Mouse (Mus musculus): ENCODE measurements around the gene Fance. TPM values are rescaled to one million over a fixed set of nuclear protein-coding genes. Genes with fewer than 3 reads are reported as not detected.
"Not testable (repeated sequence)": the region's sequence is repeated elsewhere in the genome, so short reads cannot be mapped to it uniquely, and the experiment has no call there.

The Fance gene
- polyA plus RNA-seq, 1 experiment = 22.3 TPM

DNA sequence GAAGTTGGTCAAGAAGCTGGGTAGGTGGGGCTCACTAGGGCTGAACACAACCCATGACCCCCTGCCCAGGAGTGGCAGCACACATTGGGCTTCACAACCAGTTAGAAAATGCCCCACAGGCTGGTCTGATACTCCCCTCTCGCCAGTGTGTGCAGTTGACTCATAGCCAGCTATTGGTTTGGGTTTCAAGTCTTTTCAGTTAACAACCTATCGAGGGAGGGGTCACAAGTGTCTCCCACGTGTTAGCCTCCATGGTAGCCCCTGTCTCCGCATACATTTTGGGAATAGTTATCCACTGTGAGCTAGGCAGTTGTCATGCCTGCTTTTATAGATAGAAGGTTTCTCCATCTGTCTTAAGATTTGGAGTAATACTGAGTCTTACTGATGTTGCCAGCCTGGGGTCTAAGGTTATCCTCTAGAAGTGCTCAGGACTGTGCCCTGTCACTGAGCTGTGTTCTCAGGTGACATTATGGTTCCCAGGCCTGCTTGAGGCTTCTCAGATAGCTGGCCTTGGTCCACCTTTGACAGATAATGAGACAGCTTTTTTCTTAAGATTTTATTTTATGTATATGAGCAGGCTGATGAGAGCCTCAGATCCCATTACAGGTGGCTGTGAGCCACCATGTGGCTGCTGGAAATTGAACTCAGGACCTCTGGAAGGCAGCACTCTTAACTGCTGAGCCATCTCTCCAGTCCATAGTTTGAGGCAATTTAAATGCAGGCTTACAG is 16.3 kb downstream of the Fance start:
- Histone ChIP-seq H3K4me1 (ENCODE audit: control insufficient read depth, insufficient read depth, low read length) (peaks cover 7% of the 10 kb centered on the region), H3K4me3 (ENCODE audit: insufficient read depth, low read length) (peak overlapping the region; percentile 85), H3K27ac (ENCODE audit: insufficient read depth, low read length) (peak overlapping the region; percentile 83)
- TF ChIP-seq POLR2A (IDR thresholded peaks at IDR 0.05; ENCODE audit: low read depth, low read length) (peak; percentile 45), CTCF (IDR thresholded peaks at IDR 0.05; ENCODE audit: borderline replicate concordance, insufficient read depth, low read length) (no peak)

DNA sequence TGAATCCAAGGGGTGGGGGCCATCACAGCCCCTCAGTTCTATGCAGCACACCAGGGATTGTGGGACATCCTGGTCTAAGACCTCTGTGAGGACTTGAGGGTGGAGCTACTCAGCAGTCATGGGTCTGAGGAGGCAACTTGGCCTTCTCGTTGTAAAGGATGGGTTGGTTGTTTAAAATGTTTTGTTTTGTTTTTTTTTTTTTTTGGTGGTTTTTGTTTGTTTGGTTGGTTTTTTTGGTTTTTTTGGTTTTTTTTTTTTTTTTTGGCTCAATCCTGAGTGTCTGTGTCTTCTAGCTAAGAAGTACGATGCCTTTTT is 16.9 kb downstream of the Fance start:
- peak overlapping the region; percentile 85 for H3K4me3 ChIP-seq (ENCODE audit: insufficient read depth, low read length)
- H3K27ac ChIP-seq (ENCODE audit: insufficient read depth, low read length) = peak overlapping the region; percentile 83
- no peak for TF ChIP-seq CTCF (IDR thresholded peaks at IDR 0.05; ENCODE audit: borderline replicate concordance, insufficient read depth, low read length)
- peak; percentile 45 for TF ChIP-seq POLR2A (IDR thresholded peaks at IDR 0.05; ENCODE audit: low read depth, low read length)
- H3K4me1 ChIP-seq (ENCODE audit: control insufficient read depth, insufficient read depth, low read length) = peaks cover 7% of the 10 kb centered on the region

DNA sequence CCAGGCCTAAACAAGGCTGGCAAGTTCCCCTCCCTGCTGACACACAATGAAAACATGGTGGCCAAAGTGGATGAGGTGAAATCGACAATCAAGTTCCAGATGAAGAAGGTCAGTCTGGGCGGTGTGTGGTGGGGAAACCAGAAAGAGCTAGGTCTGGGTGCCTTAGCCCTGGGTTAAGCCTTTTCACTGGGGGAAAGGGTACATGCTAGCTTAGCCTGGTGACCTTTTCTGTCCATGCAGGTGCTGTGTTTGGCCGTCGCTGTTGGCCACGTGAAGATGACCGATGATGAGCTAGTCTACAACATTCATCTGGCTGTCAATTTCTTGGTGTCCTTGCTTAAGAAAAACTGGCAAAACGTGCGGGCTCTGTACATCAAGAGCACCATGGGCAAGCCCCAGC is 17.3 kb downstream of the Fance start:
- peak overlapping the region; percentile 23 for H3K4me3 ChIP-seq (ENCODE audit: insufficient read depth, low read length)
- TF ChIP-seq POLR2A (IDR thresholded peaks at IDR 0.05; ENCODE audit: low read depth, low read length) = peak; percentile 56; the same call in 1 of the 2 replicates
- 0 out of 2 replicates have a peak overlapping the region, but pooled peaks have one; percentile 83 for H3K27ac ChIP-seq (ENCODE audit: insufficient read depth, low read length)
- not testable (repeated sequence) for H3K4me1 ChIP-seq (ENCODE audit: control insufficient read depth, insufficient read depth, low read length)

- Histone ChIP-seq H3K4me3 (ENCODE audit: insufficient read depth, low read length) (peak overlapping the region; percentile 23; the same call in 1 of the 2 replicates), H3K4me1 (ENCODE audit: control insufficient read depth, insufficient read depth, low read length) (peaks cover 7% of the 10 kb centered on the region), H3K27ac (ENCODE audit: insufficient read depth, low read length) (no peak overlapping the region)
- TF ChIP-seq CTCF (IDR thresholded peaks at IDR 0.05; ENCODE audit: borderline replicate concordance, insufficient read depth, low read length) (no peak), POLR2A (IDR thresholded peaks at IDR 0.05; ENCODE audit: low read depth, low read length) (peak; percentile 65)
Observed at GRCm38 (mm10) chr17:28331241-28332112, 18.2 kb downstream of the Fance start.

- Histone ChIP-seq H3K4me3 (ENCODE audit: insufficient read depth, low read length) (no peak overlapping the region), H3K4me1 (ENCODE audit: control insufficient read depth, insufficient read depth, low read length) (peaks cover 3% of the 10 kb centered on the region), H3K27ac (ENCODE audit: insufficient read depth, low read length) (no peak overlapping the region)
- TF ChIP-seq CTCF (IDR thresholded peaks at IDR 0.05; ENCODE audit: borderline replicate concordance, insufficient read depth, low read length) (no peak), POLR2A (IDR thresholded peaks at IDR 0.05; ENCODE audit: low read depth, low read length) (peak; percentile 41; the same call in 1 of the 2 replicates)
Observed at GRCm38 (mm10) chr17:28332113-28332914, 19.0 kb downstream of the Fance start.

DNA sequence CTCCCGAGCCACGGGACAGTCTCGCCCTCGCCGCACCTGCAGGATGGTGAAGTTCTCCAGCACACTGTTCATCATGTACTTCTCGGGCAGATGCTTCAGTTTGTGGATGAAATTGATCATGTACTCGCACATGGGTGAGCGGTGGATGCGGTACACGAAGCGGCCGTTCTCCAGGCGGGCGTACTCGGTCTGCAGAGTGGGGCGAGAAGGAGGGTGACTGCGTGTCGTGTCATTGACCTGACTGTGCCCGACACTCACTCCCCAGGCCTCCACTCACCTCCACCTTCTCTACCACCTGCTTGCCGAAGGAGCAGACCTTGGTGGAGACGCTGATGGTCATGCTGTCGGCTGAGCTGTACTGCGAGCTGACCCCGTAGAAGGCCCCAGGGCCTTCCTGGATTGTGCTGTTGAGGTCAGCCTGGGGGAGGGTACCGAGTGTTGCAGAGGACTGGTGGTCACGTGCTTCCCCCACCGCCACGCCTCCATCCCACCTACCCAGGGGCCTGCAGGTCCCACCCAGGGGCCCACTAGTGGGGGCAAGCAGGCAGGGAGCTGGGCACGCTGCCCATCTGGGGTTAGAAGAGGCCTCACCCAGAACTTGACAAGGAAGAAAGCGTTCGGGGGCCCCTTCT is 19.7 kb downstream of the Fance start:
- Histone ChIP-seq H3K4me3 (ENCODE audit: insufficient read depth, low read length) (no peak overlapping the region), H3K27ac (ENCODE audit: insufficient read depth, low read length) (no peak overlapping the region), H3K4me1 (ENCODE audit: control insufficient read depth, insufficient read depth, low read length) (no peaks in the 10 kb centered on the region)
- TF ChIP-seq CTCF (IDR thresholded peaks at IDR 0.05; ENCODE audit: borderline replicate concordance, insufficient read depth, low read length) = no peak
- TF ChIP-seq POLR2A (IDR thresholded peaks at IDR 0.05; ENCODE audit: low read depth, low read length) = no peak

DNA sequence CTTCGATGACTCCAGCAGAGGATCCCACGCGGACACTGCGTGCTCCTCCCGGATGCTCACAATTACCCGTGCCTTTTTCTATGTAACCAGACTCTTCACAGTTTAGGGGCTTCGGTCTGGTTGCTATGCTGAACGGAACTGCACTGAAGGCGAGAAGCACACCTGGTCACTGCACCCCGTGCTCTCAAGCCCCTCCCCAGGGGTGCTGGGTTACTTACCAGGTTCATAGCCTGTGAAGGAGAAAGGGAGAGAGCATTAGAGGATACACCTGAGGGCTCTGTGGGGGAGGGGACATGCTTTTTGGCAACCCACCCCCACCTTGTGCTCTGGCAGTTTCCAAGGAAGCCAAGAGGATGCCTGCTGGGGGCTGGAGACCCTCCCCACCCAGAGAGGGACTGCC is 21.9 kb downstream of the Fance start:
- no peaks in the 10 kb centered on the region for H3K4me1 ChIP-seq (ENCODE audit: control insufficient read depth, insufficient read depth, low read length)
- no peak overlapping the region for H3K4me3 ChIP-seq (ENCODE audit: insufficient read depth, low read length)
- H3K27ac ChIP-seq (ENCODE audit: insufficient read depth, low read length) = no peak overlapping the region
- TF ChIP-seq CTCF (IDR thresholded peaks at IDR 0.05; ENCODE audit: borderline replicate concordance, insufficient read depth, low read length) (no peak), POLR2A (IDR thresholded peaks at IDR 0.05; ENCODE audit: low read depth, low read length) (no peak)

GRCm38 (mm10) chr17:28337547-28337946 is 24.2 kb downstream of the Fance start:
- peaks cover 4% of the 10 kb centered on the region; the same call in 1 of the 2 replicates for H3K4me1 ChIP-seq (ENCODE audit: control insufficient read depth, insufficient read depth, low read length)
- TF ChIP-seq POLR2A (IDR thresholded peaks at IDR 0.05; ENCODE audit: low read depth, low read length) (no peak), CTCF (IDR thresholded peaks at IDR 0.05; ENCODE audit: borderline replicate concordance, insufficient read depth, low read length) (no peak)
- no peak overlapping the region for H3K27ac ChIP-seq (ENCODE audit: insufficient read depth, low read length)
- no peak overlapping the region for H3K4me3 ChIP-seq (ENCODE audit: insufficient read depth, low read length)

- Histone ChIP-seq H3K4me1 (ENCODE audit: control insufficient read depth, insufficient read depth, low read length) (peaks cover 16% of the 10 kb centered on the region), H3K27ac (ENCODE audit: insufficient read depth, low read length) (peak overlapping the region; percentile 91), H3K4me3 (ENCODE audit: insufficient read depth, low read length) (no peak overlapping the region)
- TF ChIP-seq CTCF (IDR thresholded peaks at IDR 0.05; ENCODE audit: borderline replicate concordance, insufficient read depth, low read length) (no peak), POLR2A (IDR thresholded peaks at IDR 0.05; ENCODE audit: low read depth, low read length) (no peak)
Observed at GRCm38 (mm10) chr17:28340578-28340977, 27.3 kb downstream of the Fance start.

All from embryonic fibroblast, embryonic 13.5 days (primary cell).